Mouse (Mus musculus): Measurements from ENCODE around the gene Atxn7l3. TPM values are rescaled to one million over a fixed set of nuclear protein-coding genes. Genes with fewer than 3 reads are reported as not detected.

Atxn7l3 gene
- total and polyA plus RNA-seq, 2 experiments from 2014 or later = 26.5 to 166 TPM

GRCm38 (mm10) chr11:102290141-102290540 lies 6.3 kb downstream of the Atxn7l3 start:
- 83% methylated on average over 4 of the region's 4 CpGs for WGBS
- no peak overlapping the region for H3K9ac ChIP-seq (replicated peaks; ENCODE audit: low read length, poor library complexity, severe bottlenecking)
- ATAC-seq (ENCODE audit: low FRiP score) (no peak), DNase-seq (ENCODE audit: low spot score) (no peak)
- no peak for TF ChIP-seq CTCF (IDR thresholded peaks at IDR 0.05)
- no peak overlapping the region for H3K4me2 ChIP-seq (ENCODE audit: low read depth, low read length, poor library complexity, severe bottlenecking)
- H3K36me3 ChIP-seq (ENCODE audit: insufficient read depth, low read length) = peaks cover 51% of the 10 kb centered on the region
- no peaks in the 10 kb centered on the region for H3K27me3 ChIP-seq (ENCODE audit: insufficient read depth, low read length)
- H3K9me3 ChIP-seq (ENCODE audit: low read length) = no peaks in the 10 kb centered on the region
- H3K4me1 ChIP-seq (ENCODE audit: insufficient read depth, low read length) = peaks cover 11% of the 10 kb centered on the region; the same call in 1 of the 2 replicates
- no peak overlapping the region for H3K4me3 ChIP-seq (ENCODE audit: low read depth, low read length)
- H3K27ac ChIP-seq (ENCODE audit: low read depth, low read length) = no peak overlapping the region

GRCm38 (mm10) chr11:102289511-102290100 lies 6.8 kb downstream of the Atxn7l3 start:
- H3K36me3 ChIP-seq (ENCODE audit: insufficient read depth, low read length) = peaks cover 51% of the 10 kb centered on the region
- H3K9me3 ChIP-seq (ENCODE audit: low read length) = no peaks in the 10 kb centered on the region
- no peak for TF ChIP-seq CTCF (IDR thresholded peaks at IDR 0.05)
- peaks cover 8% of the 10 kb centered on the region; the same call in 1 of the 2 replicates for H3K4me1 ChIP-seq (ENCODE audit: insufficient read depth, low read length)
- DNase-seq (ENCODE audit: low spot score) (no peak), ATAC-seq (ENCODE audit: low FRiP score) (no peak)
- H3K4me2 ChIP-seq (ENCODE audit: low read depth, low read length, poor library complexity, severe bottlenecking) = no peak overlapping the region
- H3K9ac ChIP-seq (replicated peaks; ENCODE audit: low read length, poor library complexity, severe bottlenecking) = no peak overlapping the region
- H3K27me3 ChIP-seq (ENCODE audit: insufficient read depth, low read length) = no peaks in the 10 kb centered on the region
- no peak overlapping the region for H3K27ac ChIP-seq (ENCODE audit: low read depth, low read length)
- WGBS = 57% methylated on average over 6 of the region's 6 CpGs
- no peak overlapping the region for H3K4me3 ChIP-seq (ENCODE audit: low read depth, low read length)

- 77% methylated on average over 2 of the region's 2 CpGs for WGBS
- no peaks in the 10 kb centered on the region for H3K9me3 ChIP-seq (ENCODE audit: low read length)
- no peak overlapping the region for H3K4me3 ChIP-seq (ENCODE audit: low read depth, low read length)
- H3K27ac ChIP-seq (ENCODE audit: low read depth, low read length) = no peak overlapping the region
- ATAC-seq (ENCODE audit: low FRiP score) = no peak
- H3K4me2 ChIP-seq (ENCODE audit: low read depth, low read length, poor library complexity, severe bottlenecking) = no peak overlapping the region
- H3K4me1 ChIP-seq (ENCODE audit: insufficient read depth, low read length) = peaks cover 8% of the 10 kb centered on the region; the same call in 1 of the 2 replicates
- peaks cover 48% of the 10 kb centered on the region for H3K36me3 ChIP-seq (ENCODE audit: insufficient read depth, low read length)
- DNase-seq (ENCODE audit: low spot score) = no peak
- no peak overlapping the region for H3K9ac ChIP-seq (replicated peaks; ENCODE audit: low read length, poor library complexity, severe bottlenecking)
- TF ChIP-seq CTCF (IDR thresholded peaks at IDR 0.05) = no peak
- H3K27me3 ChIP-seq (ENCODE audit: insufficient read depth, low read length) = no peaks in the 10 kb centered on the region
Observed at GRCm38 (mm10) chr11:102288913-102289312, 7.5 kb downstream of the Atxn7l3 start.

- Histone ChIP-seq H3K4me3 (ENCODE audit: low read depth, low read length) (no peak overlapping the region), H3K27ac (ENCODE audit: low read depth, low read length) (no peak overlapping the region), H3K27me3 (ENCODE audit: insufficient read depth, low read length) (no peaks in the 10 kb centered on the region)
Observed at GRCm38 (mm10) chr11:102288027-102288804, 8.2 kb downstream of the Atxn7l3 start.

GRCm38 (mm10) chr11:102287485-102287884 lies 8.9 kb downstream of the Atxn7l3 start:
- Histone ChIP-seq H3K9ac (replicated peaks; ENCODE audit: low read length, poor library complexity, severe bottlenecking) (no peak overlapping the region), H3K27ac (ENCODE audit: low read depth, low read length) (no peak overlapping the region), H3K4me1 (ENCODE audit: insufficient read depth, low read length) (peaks cover 8% of the 10 kb centered on the region; the same call in 1 of the 2 replicates), H3K9me3 (ENCODE audit: low read length) (no peaks in the 10 kb centered on the region), H3K4me3 (ENCODE audit: low read depth, low read length) (no peak overlapping the region), H3K4me2 (ENCODE audit: low read depth, low read length, poor library complexity, severe bottlenecking) (no peak overlapping the region), H3K36me3 (ENCODE audit: insufficient read depth, low read length) (peaks cover 41% of the 10 kb centered on the region), H3K27me3 (ENCODE audit: insufficient read depth, low read length) (no peaks in the 10 kb centered on the region)
- WGBS = 93% methylated on average over 8 of the region's 8 CpGs
- ATAC-seq (ENCODE audit: low FRiP score) (no peak), DNase-seq (ENCODE audit: low spot score) (no peak)
- TF ChIP-seq CTCF (IDR thresholded peaks at IDR 0.05) = no peak

More at GRCm38 (mm10) chr11:102288027-102288804, 8.2 kb downstream of the Atxn7l3 start:
- peaks cover 46% of the 10 kb centered on the region for H3K36me3 ChIP-seq (ENCODE audit: insufficient read depth, low read length)
- no peak; the same call in 1 of the 2 replicates for TF ChIP-seq CTCF (IDR thresholded peaks at IDR 0.05)
- H3K4me1 ChIP-seq (ENCODE audit: insufficient read depth, low read length) = peaks cover 8% of the 10 kb centered on the region; the same call in 1 of the 2 replicates
- H3K9me3 ChIP-seq (ENCODE audit: low read length) = no peaks in the 10 kb centered on the region
- H3K4me2 ChIP-seq (ENCODE audit: low read depth, low read length, poor library complexity, severe bottlenecking) = no peak overlapping the region
- no peak for ATAC-seq (ENCODE audit: low FRiP score)
- 87% methylated on average over 8 of the region's 8 CpGs for WGBS
- no peak for DNase-seq (ENCODE audit: low spot score)
- H3K9ac ChIP-seq (replicated peaks; ENCODE audit: low read length, poor library complexity, severe bottlenecking) = no peak overlapping the region
